23 mouse cellular contexts compared by ENCODE assay signal in the genomic region with DNA sequence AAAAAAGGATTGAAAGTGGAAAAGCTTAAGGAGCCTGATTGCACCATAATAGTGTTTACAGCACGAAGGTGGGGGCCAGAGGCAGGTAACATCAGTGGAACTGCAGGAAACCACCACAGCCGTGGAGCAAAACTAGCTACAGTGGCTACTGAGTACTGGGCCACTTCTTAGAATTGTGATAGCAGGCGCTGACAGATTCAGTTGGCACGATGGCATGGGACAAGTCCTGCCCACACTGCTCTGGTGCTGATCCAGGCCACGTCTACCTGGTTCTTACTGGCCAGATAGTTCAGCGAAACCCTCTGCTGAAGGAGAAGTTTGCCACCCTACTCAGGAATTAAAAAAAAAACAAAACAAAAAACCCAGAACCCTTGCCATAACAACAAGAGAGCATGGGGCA. TPM values are rescaled to one million over a fixed set of nuclear protein-coding genes. Genes with fewer than 3 reads are reported as not detected.
"Had no signal": no experiment of that assay in that cellular context is flagged by ENCODE, and none has a peak within 500 bp of the region (broad histone marks: within the 10 kb centered on the region; RNA-seq: fewer than 3 reads in every experiment).

No protein-coding gene starts in this region.

- H3K4me2 ChIP-seq: liver, embryonic 13.5 days; midbrain, embryonic 12.5 days; midbrain, embryonic 15.5 days; neural tube, embryonic 12.5 days; neural tube, embryonic 15.5 days had no signal

- H3K36me3 ChIP-seq: liver, embryonic 13.5 days; midbrain, embryonic 12.5 days; midbrain, embryonic 15.5 days; neural tube, embryonic 12.5 days; neural tube, embryonic 15.5 days had no signal

- H3K27ac ChIP-seq: left cerebral cortex, adult 2 months; liver, embryonic 13.5 days; macrophage; midbrain, embryonic 12.5 days; midbrain, embryonic 15.5 days; neural tube, embryonic 12.5 days; neural tube, embryonic 15.5 days; stomach, postnatal 0 days had no signal

- H3K9me3 ChIP-seq: liver, embryonic 13.5 days; midbrain, embryonic 12.5 days; midbrain, embryonic 15.5 days; neural tube, embryonic 12.5 days; neural tube, embryonic 15.5 days had no signal

- DNase-seq: kidney, postnatal 10 days; kidney, postnatal 36 days; layer of hippocampus, postnatal 36 days; liver, embryonic 13.5 days; lung, adult 2 months; right cerebral cortex, adult 18-20 months; right cerebral cortex, postnatal 14 days; right cerebral cortex, postnatal 4 days; thymus, adult 2 months; thymus, postnatal 14 days; thymus, postnatal 4 days had no signal

- H3K9ac ChIP-seq: liver, embryonic 13.5 days; midbrain, embryonic 12.5 days; midbrain, embryonic 15.5 days; neural tube, embryonic 12.5 days; neural tube, embryonic 15.5 days had no signal

- H3K27me3 ChIP-seq: liver, embryonic 13.5 days; midbrain, embryonic 12.5 days; midbrain, embryonic 15.5 days; neural tube, embryonic 12.5 days; neural tube, embryonic 15.5 days had no signal

- ATAC-seq: midbrain, embryonic 15.5 days had no signal

- H3K4me1 ChIP-seq: midbrain, embryonic 12.5 days; midbrain, embryonic 15.5 days had no signal

- H3K4me3 ChIP-seq: left cerebral cortex, adult 2 months; liver, embryonic 13.5 days; midbrain, embryonic 12.5 days; midbrain, embryonic 15.5 days; neural tube, embryonic 12.5 days; neural tube, embryonic 15.5 days had no signal

RNA-seq across cellular contexts. Expression of gene Casq2, which starts 21.6 kb away (rescaled TPM):
- total RNA-seq: megakaryocyte, adult 5-6 weeks had no signal
- polyA plus RNA-seq: liver, adult 2 months; macrophage had no signal

RNA-seq across cellular contexts. Expression of gene Nhlh2, which starts 54.7 kb away (rescaled TPM):
- total RNA-seq: liver, adult 2 months; megakaryocyte, adult 5-6 weeks had no signal
- polyA plus RNA-seq: liver, adult 2 months; liver, embryonic 16.5 days; lung, adult 2 months; lung, embryonic 16.5 days; macrophage; stomach, embryonic 14.5 days; stomach, postnatal 0 days had no signal
